Mouse (Mus musculus): ENCODE results near the gene Gm15448. TPM values are rescaled to one million over a fixed set of nuclear protein-coding genes. Genes with fewer than 3 reads are reported as not detected.

Gm15448 gene
- not detected for polyA plus RNA-seq (2014; fragmentation: Illumina TruSeq; extraction: RNeasy Lipid Tissue Mini Kit (QIAGEN cat#74804); ENCODE audit: low read depth, low replicate concordance)

GRCm38 (mm10) chr7:3825599-3825998 is at the start of gene Gm15448:
Gene Gm15448 (minus strand): TSS chr7:3825687.

GRCm38 (mm10) chr7:3844951-3845350 is 19.5 kb upstream of the Gm15448 start, which contains the start of gene Pira2:
Gene Pira2 (minus strand): TSS chr7:3845051.

Other genes starting within 250 kb of the Gm15448 start
- gene Oscar, start 209.5 kb downstream of the Gm15448 start, polyA plus RNA-seq (2014; fragmentation: Illumina TruSeq; extraction: RNeasy Lipid Tissue Mini Kit (QIAGEN cat#74804); ENCODE audit: low read depth, low replicate concordance), result 1.3 TPM
- 18.2 TPM for gene Ndufa3, start 208.3 kb downstream of the Gm15448 start, polyA plus RNA-seq (2014; fragmentation: Illumina TruSeq; extraction: RNeasy Lipid Tissue Mini Kit (QIAGEN cat#74804); ENCODE audit: low read depth, low replicate concordance)
- gene Tfpt, start 195.8 kb downstream of the Gm15448 start, polyA plus RNA-seq (2014; fragmentation: Illumina TruSeq; extraction: RNeasy Lipid Tissue Mini Kit (QIAGEN cat#74804); ENCODE audit: low read depth, low replicate concordance), result 3.1 TPM
- gene Prpf31, start 195.7 kb downstream of the Gm15448 start, polyA plus RNA-seq (2014; fragmentation: Illumina TruSeq; extraction: RNeasy Lipid Tissue Mini Kit (QIAGEN cat#74804); ENCODE audit: low read depth, low replicate concordance), result 13.3 TPM
- gene Cnot3, start 180.4 kb downstream of the Gm15448 start, polyA plus RNA-seq (2014; fragmentation: Illumina TruSeq; extraction: RNeasy Lipid Tissue Mini Kit (QIAGEN cat#74804); ENCODE audit: low read depth, low replicate concordance), result 10.5 TPM
- gene Leng1, start 159.8 kb downstream of the Gm15448 start, polyA plus RNA-seq (2014; fragmentation: Illumina TruSeq; extraction: RNeasy Lipid Tissue Mini Kit (QIAGEN cat#74804); ENCODE audit: low read depth, low replicate concordance), result 3.2 TPM
- gene Tmc4, start 148.1 kb downstream of the Gm15448 start, polyA plus RNA-seq (2014; fragmentation: Illumina TruSeq; extraction: RNeasy Lipid Tissue Mini Kit (QIAGEN cat#74804); ENCODE audit: low read depth, low replicate concordance), result 2.5 TPM
- 1.2 TPM for gene Tsen34, start 132.8 kb downstream of the Gm15448 start, polyA plus RNA-seq (2014; fragmentation: Illumina TruSeq; extraction: RNeasy Lipid Tissue Mini Kit (QIAGEN cat#74804); ENCODE audit: low read depth, low replicate concordance)
- gene Mboat7, start 132.2 kb downstream of the Gm15448 start, polyA plus RNA-seq (2014; fragmentation: Illumina TruSeq; extraction: RNeasy Lipid Tissue Mini Kit (QIAGEN cat#74804); ENCODE audit: low read depth, low replicate concordance), result 10.7 TPM
- 3.7 TPM for gene Rps9, start 121.7 kb downstream of the Gm15448 start, polyA plus RNA-seq (2014; fragmentation: Illumina TruSeq; extraction: RNeasy Lipid Tissue Mini Kit (QIAGEN cat#74804); ENCODE audit: low read depth, low replicate concordance)
- 0.22 TPM for gene Pirb, start 105.3 kb downstream of the Gm15448 start, polyA plus RNA-seq (2014; fragmentation: Illumina TruSeq; extraction: RNeasy Lipid Tissue Mini Kit (QIAGEN cat#74804); ENCODE audit: low read depth, low replicate concordance)
- gene Pira2, start 19.4 kb upstream of the Gm15448 start, polyA plus RNA-seq (2014; fragmentation: Illumina TruSeq; extraction: RNeasy Lipid Tissue Mini Kit (QIAGEN cat#74804); ENCODE audit: low read depth, low replicate concordance), result 0.43 TPM
- 0.11 TPM for gene Gm14548, start 72.4 kb upstream of the Gm15448 start, polyA plus RNA-seq (2014; fragmentation: Illumina TruSeq; extraction: RNeasy Lipid Tissue Mini Kit (QIAGEN cat#74804); ENCODE audit: low read depth, low replicate concordance)
- not detected for gene Lilra6, start 89.8 kb upstream of the Gm15448 start, polyA plus RNA-seq (2014; fragmentation: Illumina TruSeq; extraction: RNeasy Lipid Tissue Mini Kit (QIAGEN cat#74804); ENCODE audit: low read depth, low replicate concordance)
- 2.6 TPM for gene Lair1, start 237.5 kb upstream of the Gm15448 start, polyA plus RNA-seq (2014; fragmentation: Illumina TruSeq; extraction: RNeasy Lipid Tissue Mini Kit (QIAGEN cat#74804); ENCODE audit: low read depth, low replicate concordance)

Data from testis, adult 10 weeks (tissue).